ENCODE assay signal across 13 mouse cellular contexts in the genomic region with DNA sequence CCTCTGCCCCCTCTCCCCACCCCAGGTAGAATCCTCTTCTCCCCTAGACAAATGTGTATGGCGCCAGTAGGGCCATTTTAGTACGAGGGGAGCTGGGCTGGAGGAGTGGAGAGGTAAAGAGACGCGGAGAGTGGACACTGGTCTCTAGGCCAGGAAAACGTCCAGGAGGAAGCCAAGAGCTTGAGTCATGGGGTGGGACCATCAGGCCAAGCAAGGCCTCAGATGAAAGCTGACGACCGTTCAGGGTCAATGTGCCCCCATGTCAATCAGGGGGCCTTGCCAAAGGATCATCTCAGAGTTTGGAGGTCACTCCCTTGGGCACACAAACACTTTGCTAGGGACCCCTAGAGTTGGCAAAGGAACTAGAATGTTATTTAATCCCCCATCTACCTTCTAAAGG. TPM values are rescaled to one million over a fixed set of nuclear protein-coding genes. Genes with fewer than 3 reads are reported as not detected.
A peak's percentile ranks its signal among the peaks of the same experiment; 100 is the strongest.
DNase-seq lines count a peak whose midpoint lies in the region; ATAC-seq and TF ChIP-seq lines count a peak whose summit lies in the region.
"Had no signal": no experiment of that assay in that cellular context is flagged by ENCODE, and none has a peak within 500 bp of the region (broad histone marks: within the 10 kb centered on the region; RNA-seq: fewer than 3 reads in every experiment).

No protein-coding gene starts in this region.

- peaks cover 49% of the 10 kb centered on the region for H3K4me1 ChIP-seq in testis, adult 2 months (ENCODE audit: control insufficient read depth, insufficient read depth, low read length)
- H3K4me1 ChIP-seq in midbrain, embryonic 11.5 days (ENCODE audit: control insufficient read depth, insufficient read depth, low read length), result peaks cover 13% of the 10 kb centered on the region

- no peak for ATAC-seq in midbrain, embryonic 11.5 days (ENCODE audit: low FRiP score)

- 68% methylated on average over 7 of the region's 7 CpGs for WGBS in midbrain, embryonic 11.5 days

- peak; percentile 51 for DNase-seq in adrenal gland, adult 2 months
- no peak for DNase-seq in adrenal gland, postnatal 10 days
- no peak for DNase-seq in testis, postnatal 14 days (ENCODE audit: low spot score)
- DNase-seq in midbrain, embryonic 11.5 days (ENCODE audit: low spot score, missing footprints), result no peak
- DNase-seq in Muller cell, postnatal 12 days (ENCODE audit: inconsistent ontology term), result no peak
- DNase-seq in heart, postnatal 4 days, result no peak
- no peak for DNase-seq in lung, postnatal 25 days (ENCODE audit: low spot score)
- DNase-seq: embryo, embryonic 11 days; gastrocnemius, postnatal 25 days; kidney, adult 2 months; lung, embryonic 14.5 days; thymus, adult 18-20 months had no signal

- H3K4me2 ChIP-seq in midbrain, embryonic 11.5 days, result peak overlapping the region; percentile 66

- peaks cover 2% of the 10 kb centered on the region; the same call in 1 of the 2 replicates for H3K9me3 ChIP-seq in midbrain, embryonic 11.5 days (ENCODE audit: control insufficient read depth, low read length)

- no peaks in the 10 kb centered on the region for H3K36me3 ChIP-seq in testis, adult 2 months (ENCODE audit: control insufficient read depth, insufficient read depth, low read length)
- no peaks in the 10 kb centered on the region for H3K36me3 ChIP-seq in midbrain, embryonic 11.5 days (ENCODE audit: control insufficient read depth, insufficient read depth, low read length)

- TF ChIP-seq CTCF in testis, adult 2 months (IDR thresholded peaks at IDR 0.05; ENCODE audit: control insufficient read depth, insufficient read depth, insufficient replicate concordance, low read depth, low read length), result no peak

- H3K27ac ChIP-seq in testis, adult 2 months (ENCODE audit: control insufficient read depth, insufficient read depth, low read depth, low read length), result no peak overlapping the region
- H3K27ac ChIP-seq in midbrain, embryonic 11.5 days (ENCODE audit: low read depth, low read length), result no peak overlapping the region

- H3K27me3 ChIP-seq in testis, adult 2 months (ENCODE audit: control insufficient read depth, insufficient read depth, low read length), result peaks cover 7% of the 10 kb centered on the region
- peaks cover 42% of the 10 kb centered on the region for H3K27me3 ChIP-seq in midbrain, embryonic 11.5 days (ENCODE audit: control insufficient read depth, insufficient read depth, low read length)

- H3K9ac ChIP-seq in midbrain, embryonic 11.5 days (ENCODE audit: low read length), result peak overlapping the region; percentile 61; the same call in 1 of the 2 replicates
- H3K9ac ChIP-seq: lung, embryonic 14.5 days had no signal

- 0 out of 2 replicates have a peak, but pooled peaks have one; percentile 8 for TF ChIP-seq POLR2A in testis, adult 2 months (IDR thresholded peaks at IDR 0.05; ENCODE audit: control insufficient read depth, low read depth, low read length)

- H3K4me3 ChIP-seq in testis, adult 2 months (ENCODE audit: control insufficient read depth, low read depth, low read length), result peak overlapping the region; percentile 84
- peak overlapping the region; percentile 40 for H3K4me3 ChIP-seq in midbrain, embryonic 11.5 days (ENCODE audit: low read depth, low read length)

RNA-seq across cellular contexts. Expression of gene Eml2, which starts 1.0 kb away (rescaled TPM):
- 10 to 100 TPM; 34.7 to 69.4 TPM for total RNA-seq in adrenal gland, adult 2 months (2021)
- polyA plus RNA-seq in adrenal gland, adult 2 months (2012; rRNA removed), result 58.2 and 59.7 TPM in 2 replicates
- total RNA-seq in adrenal gland, postnatal 10 days (2021), result 10 to 100 TPM; 37.7 to 41.0 TPM
- polyA plus RNA-seq in testis, adult 2 months (2012; rRNA removed), result 11.1 and 12.9 TPM in 2 replicates
- 1.5 and 1.9 TPM in 2 replicates for polyA plus RNA-seq in midbrain, embryonic 11.5 days (2014; fragmentation: Nextera tagmentation; extraction: Ambion mirVana)
- total RNA-seq in heart, postnatal 4 days (2021), result 10 to 100 TPM; 70.6 to 77.3 TPM

RNA-seq across cellular contexts. Expression of gene Gipr, which starts 11.3 kb away (rescaled TPM):
- total RNA-seq in adrenal gland, adult 2 months (2021), result under 1 TPM; 0.41 to 0.58 TPM
- polyA plus RNA-seq in adrenal gland, adult 2 months (2012; rRNA removed), result 1.6 and 2.6 TPM in 2 replicates
- total RNA-seq in adrenal gland, postnatal 10 days (2021), result under 1 TPM; 0.75 to 0.94 TPM
- 20.9 and 24.3 TPM in 2 replicates for polyA plus RNA-seq in testis, adult 2 months (2012; rRNA removed)
- polyA plus RNA-seq in midbrain, embryonic 11.5 days (2014; fragmentation: Nextera tagmentation; extraction: Ambion mirVana), result 0.58 and 0.75 TPM in 2 replicates
- total RNA-seq in heart, postnatal 4 days (2021), result 1 to 10 TPM; 1.3 TPM
- total RNA-seq: gastrocnemius, postnatal 25 days had no signal

RNA-seq across cellular contexts. Expression of gene Snrpd2, which starts 27.7 kb away (rescaled TPM):
- total RNA-seq in adrenal gland, adult 2 months (2021), result 10 to 100 TPM; 78.3 to 93.6 TPM
- polyA plus RNA-seq in adrenal gland, adult 2 months (2012; rRNA removed), result 5.3 and 7.9 TPM in 2 replicates
- total RNA-seq in adrenal gland, postnatal 10 days (2021), result 10 to 100 TPM; 90.1 to 91.2 TPM
- polyA plus RNA-seq in testis, adult 2 months (2012; rRNA removed), result 135 and 140 TPM in 2 replicates
- polyA plus RNA-seq in midbrain, embryonic 11.5 days (2014; fragmentation: Nextera tagmentation; extraction: Ambion mirVana), result 156 and 160 TPM in 2 replicates
- 10 to 100 TPM; 95.2 to 99.9 TPM for total RNA-seq in heart, postnatal 4 days (2021)

RNA-seq across cellular contexts. Expression of gene Qpctl, which starts 28.1 kb away (rescaled TPM):
- 10 to 100 TPM; 14.0 to 21.2 TPM for total RNA-seq in adrenal gland, adult 2 months (2021)
- polyA plus RNA-seq in adrenal gland, adult 2 months (2012; rRNA removed), result 24.6 and 26.3 TPM in 2 replicates
- total RNA-seq in adrenal gland, postnatal 10 days (2021), result 10 to 100 TPM; 12.5 to 12.6 TPM
- 12.7 and 13.5 TPM in 2 replicates for polyA plus RNA-seq in testis, adult 2 months (2012; rRNA removed)
- polyA plus RNA-seq in midbrain, embryonic 11.5 days (2014; fragmentation: Nextera tagmentation; extraction: Ambion mirVana), result 10.7 and 11.4 TPM in 2 replicates
- total RNA-seq in heart, postnatal 4 days (2021), result 1 to 10 TPM; 6.9 to 7.7 TPM

RNA-seq across cellular contexts. Expression of gene Gpr4, which starts 35.1 kb away (rescaled TPM):
- 10 to 100 TPM in 1 of 2 experiments, 1 to 10 TPM in 1; 6.4 to 11.8 TPM for total RNA-seq in adrenal gland, adult 2 months (2021)
- 20.4 and 23.8 TPM in 2 replicates for polyA plus RNA-seq in adrenal gland, adult 2 months (2012; rRNA removed)
- total RNA-seq in adrenal gland, postnatal 10 days (2021), result 1 to 10 TPM; 7.4 to 9.2 TPM
- polyA plus RNA-seq in testis, adult 2 months (2012; rRNA removed), result 9.5 and 16.2 TPM in 2 replicates
- 1.5 and 1.7 TPM in 2 replicates for polyA plus RNA-seq in midbrain, embryonic 11.5 days (2014; fragmentation: Nextera tagmentation; extraction: Ambion mirVana)
- 1 to 10 TPM; 6.7 to 8.1 TPM for total RNA-seq in heart, postnatal 4 days (2021)
